9 mouse cellular contexts compared by ENCODE assay signal in the genomic region with DNA sequence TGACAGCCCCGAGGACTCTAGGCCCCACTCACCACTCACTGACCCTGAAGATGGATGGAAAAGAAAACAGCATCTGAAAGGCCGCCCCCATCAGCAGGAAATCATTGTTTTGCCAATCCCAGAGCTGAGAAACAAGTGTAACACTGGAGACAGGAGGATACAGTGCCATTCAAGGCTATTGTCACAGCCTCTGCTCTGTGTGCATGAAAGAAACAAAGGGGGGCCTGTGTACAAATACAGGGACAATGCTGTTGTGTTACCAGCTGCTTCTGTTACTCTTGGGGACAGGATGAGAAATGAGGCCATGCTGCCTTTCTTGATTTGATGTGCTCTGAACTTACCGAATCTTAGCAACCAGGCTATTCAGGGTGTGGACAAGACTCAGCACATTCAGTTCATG. TPM values are rescaled to one million over a fixed set of nuclear protein-coding genes. Genes with fewer than 3 reads are reported as not detected.
A peak's percentile ranks its signal among the peaks of the same experiment; 100 is the strongest.
DNase-seq lines count a peak whose midpoint lies in the region; ATAC-seq and TF ChIP-seq lines count a peak whose summit lies in the region.
"Had no signal": no experiment of that assay in that cellular context is flagged by ENCODE, and none has a peak within 500 bp of the region (broad histone marks: within the 10 kb centered on the region; RNA-seq: fewer than 3 reads in every experiment).

A gene (minus strand): TSS at position 30 of the 400 bp plus-strand sequence.

- no peaks in the 10 kb centered on the region for H3K9me3 ChIP-seq in hindbrain, embryonic 12.5 days (replicated peaks)
- no peaks in the 10 kb centered on the region for H3K9me3 ChIP-seq in hindbrain, postnatal 0 days (ENCODE audit: low read length)
- H3K9me3 ChIP-seq in megakaryocyte, embryonic 14.5 days = no peaks in the 10 kb centered on the region
- H3K9me3 ChIP-seq in embryonic facial prominence, embryonic 10.5 days = no peaks in the 10 kb centered on the region
- no peaks in the 10 kb centered on the region for H3K9me3 ChIP-seq in limb, embryonic 13.5 days

- peak; percentile 76 for ATAC-seq in hindbrain, embryonic 12.5 days (ENCODE audit: low FRiP score)
- no peak for ATAC-seq in hindbrain, postnatal 0 days
- ATAC-seq in megakaryocyte, adult 5-6 weeks (ENCODE audit: poor library complexity, severe bottlenecking) = no peak
- ATAC-seq in limb, embryonic 13.5 days (ENCODE audit: low FRiP score, low read depth) = no peak
- ATAC-seq: activated CD4-positive, CD25-positive, alpha-beta regulatory T cell, adult 4 months had no signal

- no peak within 1 kb of the TSS for H3K4me3 ChIP-seq in hindbrain, embryonic 12.5 days
- no peak within 1 kb of the TSS for H3K4me3 ChIP-seq in hindbrain, postnatal 0 days (ENCODE audit: low read length)
- H3K4me3 ChIP-seq in megakaryocyte, embryonic 14.5 days (replicated peaks) = peak within 1 kb of the TSS; percentile 31
- H3K4me3 ChIP-seq in embryonic facial prominence, embryonic 10.5 days = no peak within 1 kb of the TSS
- H3K4me3 ChIP-seq in limb, embryonic 13.5 days = no peak within 1 kb of the TSS

- no peak within 1 kb of the TSS for H3K27ac ChIP-seq in hindbrain, embryonic 12.5 days
- no peak within 1 kb of the TSS for H3K27ac ChIP-seq in hindbrain, postnatal 0 days
- H3K27ac ChIP-seq in embryonic facial prominence, embryonic 10.5 days (replicated peaks) = no peak within 1 kb of the TSS
- H3K27ac ChIP-seq in limb, embryonic 13.5 days = no peak within 1 kb of the TSS

- H3K9ac ChIP-seq in hindbrain, embryonic 12.5 days = no peak within 1 kb of the TSS
- H3K9ac ChIP-seq in hindbrain, postnatal 0 days (replicated peaks; ENCODE audit: low read length) = no peak within 1 kb of the TSS
- H3K9ac ChIP-seq in limb, embryonic 13.5 days = no peak within 1 kb of the TSS

- no peaks in the 10 kb centered on the region for H3K36me3 ChIP-seq in hindbrain, embryonic 12.5 days
- H3K36me3 ChIP-seq in hindbrain, postnatal 0 days (ENCODE audit: insufficient read depth, low read length) = no peaks in the 10 kb centered on the region
- no peaks in the 10 kb centered on the region for H3K36me3 ChIP-seq in megakaryocyte, embryonic 14.5 days (replicated peaks; ENCODE audit: low read length)
- H3K36me3 ChIP-seq in embryonic facial prominence, embryonic 10.5 days (replicated peaks) = no peaks in the 10 kb centered on the region
- H3K36me3 ChIP-seq in limb, embryonic 13.5 days = no peaks in the 10 kb centered on the region

- H3K27me3 ChIP-seq in hindbrain, embryonic 12.5 days = peaks cover 31% of the 10 kb centered on the region
- 0 out of 2 replicates have a peak, but pooled peaks cover 3% of the 10 kb centered on the region for H3K27me3 ChIP-seq in hindbrain, postnatal 0 days (ENCODE audit: insufficient read depth, low read length)
- peaks cover 2% of the 10 kb centered on the region for H3K27me3 ChIP-seq in megakaryocyte, embryonic 14.5 days (replicated peaks)
- H3K27me3 ChIP-seq in embryonic facial prominence, embryonic 10.5 days (replicated peaks; ENCODE audit: low read depth, poor library complexity, severe bottlenecking) = peaks cover 50% of the 10 kb centered on the region
- H3K27me3 ChIP-seq in limb, embryonic 13.5 days = 0 out of 2 replicates have a peak, but pooled peaks cover 2% of the 10 kb centered on the region

- no peak for DNase-seq in hindbrain, postnatal 0 days (ENCODE audit: low spot score)
- no peak for DNase-seq in embryonic facial prominence, embryonic 10.5 days (ENCODE audit: low spot score)
- no peak for DNase-seq in ovary, adult 18-20 months (ENCODE audit: low spot score)
- no peak for DNase-seq in thymus, postnatal 4 days

- no peak within 1 kb of the TSS for H3K4me2 ChIP-seq in hindbrain, embryonic 12.5 days (replicated peaks)
- no peak within 1 kb of the TSS for H3K4me2 ChIP-seq in hindbrain, postnatal 0 days (ENCODE audit: low read depth, low read length)
- no peak within 1 kb of the TSS for H3K4me2 ChIP-seq in limb, embryonic 13.5 days (replicated peaks)

- no peak for TF ChIP-seq CTCF in hindbrain, postnatal 0 days (IDR thresholded peaks at IDR 0.05; ENCODE audit: low read depth)

- 19% methylated on average over 3 of the region's 3 CpGs for WGBS in hindbrain, embryonic 12.5 days
- WGBS in hindbrain, postnatal 0 days = 8% methylated on average over 3 of the region's 3 CpGs
- 43% methylated on average over 3 of the region's 3 CpGs for WGBS in embryonic facial prominence, embryonic 10.5 days
- WGBS in limb, embryonic 13.5 days = 54% methylated on average over 3 of the region's 3 CpGs

- H3K4me1 ChIP-seq in hindbrain, embryonic 12.5 days = peaks cover 21% of the 10 kb centered on the region
- H3K4me1 ChIP-seq in hindbrain, postnatal 0 days (ENCODE audit: insufficient read depth, low read length) = peaks cover 8% of the 10 kb centered on the region; the same call in 1 of the 2 replicates
- peaks cover 75% of the 10 kb centered on the region for H3K4me1 ChIP-seq in megakaryocyte, embryonic 14.5 days
- peaks cover 14% of the 10 kb centered on the region for H3K4me1 ChIP-seq in embryonic facial prominence, embryonic 10.5 days
- H3K4me1 ChIP-seq in limb, embryonic 13.5 days = peaks cover 8% of the 10 kb centered on the region

RNA-seq across cellular contexts. Expression of the gene that starts here (rescaled TPM):
- polyA plus RNA-seq in hindbrain, embryonic 12.5 days (2016; fragmentation: Nextera tagmentation; extraction: Ambion mirVana) = 12.4 and 13.6 TPM in 2 replicates
- total RNA-seq in hindbrain, postnatal 0 days (2014; rRNA removed) = 5.7 and 8.0 TPM in 2 replicates
- 3.6 and 4.8 TPM in 2 replicates for polyA plus RNA-seq in hindbrain, postnatal 0 days (2015; fragmentation: Nextera tagmentation; extraction: Ambion mirVana)
- 44.1 and 158 TPM in 2 replicates for polyA plus RNA-seq in megakaryocyte, embryonic 14.5 days (2012; ENCODE audit: insufficient read depth, low replicate concordance)
- 2.0 and 5.2 TPM in 2 replicates for total RNA-seq in megakaryocyte, adult 5-6 weeks (2015)
- 4.1 TPM in 2 replicates for total RNA-seq in megakaryocyte, adult 5-6 weeks (2017)
- 21.5 and 22.8 TPM in 2 replicates for polyA plus RNA-seq in embryonic facial prominence, embryonic 10.5 days (2016; fragmentation: Nextera tagmentation; extraction: Ambion mirVana)
- polyA plus RNA-seq in limb, embryonic 13.5 days (2015; fragmentation: Nextera tagmentation; extraction: Ambion mirVana) = 30.2 and 39.6 TPM in 2 replicates
